Mouse (Mus musculus) heart, embryonic 16.5 days (tissue): ENCODE measurements around the gene Olfr968. TPM values are rescaled to one million over a fixed set of nuclear protein-coding genes. Genes with fewer than 3 reads are reported as not detected.

Experiments
- ATAC-seq: fragments of 200-750 bp; cut with Nextera tagmentation; replicated peaks from 2 replicates; pipeline ENCODE4 v1.8.0; 2017; ENCODE audit warnings: moderate number of reproducible peaks; ENCODE audit not compliant: insufficient read depth, low FRiP score; ENCODE audit errors: extremely low read depth
- H3K27ac ChIP-seq: fragments of 300-500 bp; sonication (generic); 2 replicates; pipeline ENCODE4 v1.5.1; 2014; ENCODE audit warnings: mild to moderate bottlenecking, low read length, control low read depth, moderate library complexity
- H3K27me3 ChIP-seq: fragments of 300-500 bp; sonication (generic); 2 replicates; pipeline ENCODE4 v1.6.1; 2014; ENCODE audit warnings: low read length, mixed read lengths; ENCODE audit not compliant: control insufficient read depth, insufficient read depth
- H3K36me3 ChIP-seq: fragments of 300-500 bp; sonication (generic); 2 replicates; pipeline ENCODE4 v1.6.1; 2014; ENCODE audit not compliant: control insufficient read depth, insufficient read depth
- H3K4me1 ChIP-seq: fragments of 300-500 bp; sonication (generic); 2 replicates; pipeline ENCODE4 v1.6.1; 2014; ENCODE audit warnings: low read length, mixed read lengths; ENCODE audit not compliant: control insufficient read depth, insufficient read depth
- H3K4me2 ChIP-seq: fragments of 300-500 bp; sonication (generic); 2 replicates; pipeline ENCODE4 v1.6.1; 2014; ENCODE audit warnings: low read depth, mild to moderate bottlenecking, control low read depth, low read length
- H3K4me3 ChIP-seq: fragments of 300-500 bp; sonication (generic); 2 replicates; pipeline ENCODE4 v1.5.1; 2014; ENCODE audit warnings: mild to moderate bottlenecking, control low read depth, low read length
- H3K9ac ChIP-seq: fragments of 300-500 bp; sonication (generic); 2 replicates; pipeline ENCODE4 v1.6.1; 2014; ENCODE audit warnings: low read length, control low read depth
- H3K9me3 ChIP-seq: fragments of 300-500 bp; sonication (generic); replicated peaks from 2 replicates; pipeline ENCODE4 v1.6.1; 2016; ENCODE audit warnings: low read length; ENCODE audit not compliant: control insufficient read depth
- WGBS: fragments of 180-500 bp; shearing (Covaris S2); extraction: QIAGEN DNeasy Blood & Tissue Kit; methylation state at CpG from one replicate; pipeline ENCODE4 v1.1.7; 2014; 5-methylcytosine and 5-hydroxymethylcytosine counted together
- polyA plus RNA-seq: library from polyadenylated mRNA; unstranded; fragments of >200 nt; fragmentation: Nextera tagmentation; extraction: Ambion mirVana; gene quantifications from 2 replicates; pipeline ENCODE4 v1.2.1, GENCODE M21; 2015

Gene Olfr968
- not detected in 2 replicates for polyA plus RNA-seq

- Histone ChIP-seq H3K4me2 (no peak within 1 kb of the TSS), H3K36me3 (no peaks in the 10 kb centered on the region), H3K27ac (no peak within 1 kb of the TSS), H3K27me3 (no peaks in the 10 kb centered on the region), H3K9ac (no peak within 1 kb of the TSS), H3K4me3 (no peak within 1 kb of the TSS), H3K4me1 (no peaks in the 10 kb centered on the region), H3K9me3 (no peaks in the 10 kb centered on the region)
- ATAC-seq, result no peak
- WGBS, result 60% methylated on average over 1 of the region's 1 CpGs
Observed at GRCm38 (mm10) chr9:39783153-39783552, at the start of gene Olfr968. Gene Olfr968, minus strand, starts transcription at chr9:39783253.

- Histone ChIP-seq H3K4me3 (no peak within 1 kb of the TSS), H3K27ac (no peak within 1 kb of the TSS), H3K27me3 (no peaks in the 10 kb centered on the region), H3K9me3 (no peaks in the 10 kb centered on the region), H3K4me2 (no peak within 1 kb of the TSS), H3K36me3 (no peaks in the 10 kb centered on the region), H3K4me1 (no peaks in the 10 kb centered on the region), H3K9ac (no peak within 1 kb of the TSS)
- ATAC-seq, result no peak
- 73% methylated on average over 4 of the region's 4 CpGs for WGBS
Observed at GRCm38 (mm10) chr9:39808560-39808959, 25.5 kb upstream of the Olfr968 start, which contains the start of gene Olfr970. Gene Olfr970, plus strand, starts transcription at chr9:39808860.

GRCm38 (mm10) chr9:39790558-39790957, 7.5 kb upstream of the Olfr968 start, which contains the start of gene Olfr969:
Gene Olfr969, plus strand, starts transcription at chr9:39790945.
- 63% methylated on average over 2 of the region's 2 CpGs for WGBS
- no peaks in the 10 kb centered on the region for H3K4me1 ChIP-seq
- no peak for ATAC-seq
- H3K4me3 ChIP-seq, result no peak within 1 kb of the TSS
- H3K27me3 ChIP-seq, result no peaks in the 10 kb centered on the region
- H3K9ac ChIP-seq, result no peak within 1 kb of the TSS
- H3K36me3 ChIP-seq, result no peaks in the 10 kb centered on the region
- H3K4me2 ChIP-seq, result no peak within 1 kb of the TSS
- no peak within 1 kb of the TSS for H3K27ac ChIP-seq
- no peaks in the 10 kb centered on the region for H3K9me3 ChIP-seq

GRCm38 (mm10) chr9:39746428-39746827, 36.6 kb downstream of the Olfr968 start:
- Histone ChIP-seq H3K9ac (no peak overlapping the region), H3K9me3 (no peaks in the 10 kb centered on the region), H3K4me1 (no peaks in the 10 kb centered on the region), H3K27ac (no peak overlapping the region), H3K4me2 (no peak overlapping the region), H3K27me3 (no peaks in the 10 kb centered on the region), H3K36me3 (no peaks in the 10 kb centered on the region), H3K4me3 (no peak overlapping the region)
- no peak for ATAC-seq
- WGBS, result 85% methylated on average over 1 of the region's 1 CpGs

GRCm38 (mm10) chr9:39745949-39746348, 37.1 kb downstream of the Olfr968 start, which contains the start of gene Olfr967:
Gene Olfr967, plus strand, starts transcription at chr9:39746249.
- H3K36me3 ChIP-seq, result no peaks in the 10 kb centered on the region
- H3K4me1 ChIP-seq, result no peaks in the 10 kb centered on the region
- no peaks in the 10 kb centered on the region for H3K9me3 ChIP-seq
- no peak for ATAC-seq
- H3K27me3 ChIP-seq, result no peaks in the 10 kb centered on the region
- no peak within 1 kb of the TSS for H3K4me3 ChIP-seq
- no peak within 1 kb of the TSS for H3K4me2 ChIP-seq
- no peak within 1 kb of the TSS for H3K27ac ChIP-seq
- H3K9ac ChIP-seq, result no peak within 1 kb of the TSS

- Histone ChIP-seq H3K9me3 (no peaks in the 10 kb centered on the region), H3K36me3 (no peaks in the 10 kb centered on the region), H3K27me3 (no peaks in the 10 kb centered on the region), H3K27ac (no peak overlapping the region), H3K9ac (no peak overlapping the region), H3K4me2 (no peak overlapping the region), H3K4me1 (no peaks in the 10 kb centered on the region), H3K4me3 (no peak overlapping the region)
- 80% methylated on average over 1 of the region's 1 CpGs for WGBS
- no peak for ATAC-seq
Observed at GRCm38 (mm10) chr9:39740741-39741140, 42.3 kb downstream of the Olfr968 start.

- H3K27ac ChIP-seq, result no peak within 1 kb of the TSS
- ATAC-seq, result no peak
Observed at GRCm38 (mm10) chr9:39730678-39731077, 52.4 kb downstream of the Olfr968 start, which contains the start of gene Olfr150. Gene Olfr150, plus strand, starts transcription at chr9:39730978.

More at GRCm38 (mm10) chr9:39730678-39731077, 52.4 kb downstream of the Olfr968 start, which contains the start of gene Olfr150:
- no peak within 1 kb of the TSS for H3K9ac ChIP-seq
- no peaks in the 10 kb centered on the region for H3K9me3 ChIP-seq
- H3K36me3 ChIP-seq, result no peaks in the 10 kb centered on the region
- no peaks in the 10 kb centered on the region for H3K4me1 ChIP-seq
- H3K4me2 ChIP-seq, result no peak within 1 kb of the TSS
- H3K27me3 ChIP-seq, result no peaks in the 10 kb centered on the region
- no peak within 1 kb of the TSS for H3K4me3 ChIP-seq

Other genes starting within 250 kb of the Olfr968 start
- gene Olfr958, start 229.2 kb downstream of the Olfr968 start, polyA plus RNA-seq, result not detected in 2 replicates
- not detected in 2 replicates for gene Olfr959, start 207.7 kb downstream of the Olfr968 start, polyA plus RNA-seq
- gene AW551984, start 178.8 kb downstream of the Olfr968 start, polyA plus RNA-seq, result 8.0 and 8.4 TPM in 2 replicates
- not detected in 2 replicates for gene Olfr148, start 172.6 kb downstream of the Olfr968 start, polyA plus RNA-seq
- gene Olfr960, start 161.9 kb downstream of the Olfr968 start, polyA plus RNA-seq, result not detected in 2 replicates
- not detected in 2 replicates for gene Olfr961, start 138.2 kb downstream of the Olfr968 start, polyA plus RNA-seq
- gene Olfr963, start 116.0 kb downstream of the Olfr968 start, polyA plus RNA-seq, result not detected in 2 replicates
- not detected in 2 replicates for gene Olfr149, start 76.1 kb downstream of the Olfr968 start, polyA plus RNA-seq
- gene Olfr965, start 71.9 kb downstream of the Olfr968 start, polyA plus RNA-seq, result not detected in 2 replicates
- gene Olfr150, start 52.3 kb downstream of the Olfr968 start, polyA plus RNA-seq, result not detected in 2 replicates
- gene Olfr967, start 37.0 kb downstream of the Olfr968 start, polyA plus RNA-seq, result not detected in 2 replicates
- gene Olfr969, start 7.7 kb upstream of the Olfr968 start, polyA plus RNA-seq, result not detected in 2 replicates
- gene Olfr970, start 25.6 kb upstream of the Olfr968 start, polyA plus RNA-seq, result not detected in 2 replicates
- not detected in 2 replicates for gene Olfr971, start 53.6 kb upstream of the Olfr968 start, polyA plus RNA-seq
- not detected in 2 replicates for gene Olfr972, start 83.2 kb upstream of the Olfr968 start, polyA plus RNA-seq
- not detected in 2 replicates for gene Olfr229, start 124.1 kb upstream of the Olfr968 start, polyA plus RNA-seq
- not detected in 2 replicates for gene Olfr974, start 154.2 kb upstream of the Olfr968 start, polyA plus RNA-seq
- gene Olfr975, start 168.8 kb upstream of the Olfr968 start, polyA plus RNA-seq, result not detected in 2 replicates
- gene Olfr976, start 177.9 kb upstream of the Olfr968 start, polyA plus RNA-seq, result not detected in 2 replicates
- gene Olfr978, start 208.9 kb upstream of the Olfr968 start, polyA plus RNA-seq, result not detected in 2 replicates
- gene Olfr979, start 220.2 kb upstream of the Olfr968 start, polyA plus RNA-seq, result not detected in 2 replicates
- gene Olfr980, start 226.3 kb upstream of the Olfr968 start, polyA plus RNA-seq, result not detected in 2 replicates
- not detected in 2 replicates for gene Olfr981, start 238.2 kb upstream of the Olfr968 start, polyA plus RNA-seq